Comparison of ENCODE assay signal across 15 mouse cellular contexts in genomic region chr4:111255499-111255898, GRCm38 (mm10).
A peak's percentile ranks its signal among the peaks of the same experiment; 100 is the strongest.
DNase-seq lines count a peak whose midpoint lies in the region; ATAC-seq and TF ChIP-seq lines count a peak whose summit lies in the region.
"Had no signal": no experiment of that assay in that cellular context is flagged by ENCODE, and none has a peak within 500 bp of the region (broad histone marks: within the 10 kb centered on the region; RNA-seq: fewer than 3 reads in every experiment).

No protein-coding gene starts in this region.

- H3K9ac ChIP-seq in hindbrain, embryonic 16.5 days (ENCODE audit: low read depth, low read length) = no peak overlapping the region
- no peak overlapping the region for H3K9ac ChIP-seq in hindbrain, embryonic 12.5 days
- no peak overlapping the region for H3K9ac ChIP-seq in midbrain, postnatal 0 days (replicated peaks; ENCODE audit: low read length, poor library complexity, severe bottlenecking)
- H3K9ac ChIP-seq: neural tube, embryonic 12.5 days had no signal

- 0 out of 2 replicates have a peak, but pooled peaks cover 7% of the 10 kb centered on the region for H3K4me1 ChIP-seq in hindbrain, embryonic 10.5 days (replicated peaks)
- H3K4me1 ChIP-seq in hindbrain, embryonic 16.5 days (ENCODE audit: control insufficient read depth, insufficient read depth, low read depth, low read length) = no peaks in the 10 kb centered on the region
- H3K4me1 ChIP-seq in hindbrain, embryonic 12.5 days = 0 out of 2 replicates have a peak, but pooled peaks cover 5% of the 10 kb centered on the region
- H3K4me1 ChIP-seq in midbrain, postnatal 0 days (ENCODE audit: insufficient read depth, low read length) = no peaks in the 10 kb centered on the region

- peak; percentile 33 for DNase-seq in hindbrain, embryonic 10.5 days (ENCODE audit: low spot score)
- peak; percentile 29 for DNase-seq in adrenal gland, postnatal 10 days
- peak; percentile 17 for DNase-seq in midbrain, postnatal 0 days (ENCODE audit: low spot score)
- DNase-seq in left cerebral cortex, adult 18-20 months (ENCODE audit: low spot score in 2 of 2) = no peak
- no peak for DNase-seq in left cerebral cortex, adult 8-10 months (ENCODE audit: low spot score in 2 of 2)
- no peak for DNase-seq in urinary bladder, postnatal 25 days (ENCODE audit: low spot score)
- DNase-seq: cerebellum, adult 11-12 months; kidney, adult 9 months; left cerebral cortex, postnatal 4 days; right cerebral cortex, adult 18-20 months had no signal

- H3K4me2 ChIP-seq in hindbrain, embryonic 16.5 days (ENCODE audit: low read length) = no peak overlapping the region
- no peak overlapping the region for H3K4me2 ChIP-seq in hindbrain, embryonic 12.5 days (replicated peaks)
- H3K4me2 ChIP-seq in midbrain, postnatal 0 days (ENCODE audit: low read depth, low read length, poor library complexity, severe bottlenecking) = no peak overlapping the region
- H3K4me2 ChIP-seq: heart, embryonic 11.5 days; neural tube, embryonic 12.5 days had no signal

- no peak for TF ChIP-seq CTCF in midbrain, postnatal 0 days (IDR thresholded peaks at IDR 0.05)

- no peaks in the 10 kb centered on the region for H3K36me3 ChIP-seq in hindbrain, embryonic 10.5 days
- H3K36me3 ChIP-seq in hindbrain, embryonic 16.5 days (ENCODE audit: control insufficient read depth, insufficient read depth, low read length) = no peaks in the 10 kb centered on the region
- H3K36me3 ChIP-seq in hindbrain, embryonic 12.5 days = no peaks in the 10 kb centered on the region
- no peaks in the 10 kb centered on the region for H3K36me3 ChIP-seq in midbrain, postnatal 0 days (ENCODE audit: insufficient read depth, low read length)
- H3K36me3 ChIP-seq: G1E; neural tube, embryonic 12.5 days had no signal

- H3K9me3 ChIP-seq in hindbrain, embryonic 10.5 days = no peaks in the 10 kb centered on the region
- no peaks in the 10 kb centered on the region for H3K9me3 ChIP-seq in hindbrain, embryonic 16.5 days (ENCODE audit: control insufficient read depth, low read length)
- no peaks in the 10 kb centered on the region for H3K9me3 ChIP-seq in hindbrain, embryonic 12.5 days (replicated peaks)
- no peaks in the 10 kb centered on the region for H3K9me3 ChIP-seq in midbrain, postnatal 0 days (ENCODE audit: low read length)
- H3K9me3 ChIP-seq: G1E; neural tube, embryonic 12.5 days had no signal

- ATAC-seq in hindbrain, embryonic 16.5 days = no peak
- ATAC-seq in hindbrain, embryonic 12.5 days (ENCODE audit: low FRiP score) = peak; percentile 28; the same call in 1 of the 2 replicates
- ATAC-seq in midbrain, postnatal 0 days (ENCODE audit: low FRiP score) = no peak

- H3K27ac ChIP-seq in hindbrain, embryonic 10.5 days = peak overlapping the region; percentile 53; the same call in 1 of the 2 replicates
- H3K27ac ChIP-seq in hindbrain, embryonic 16.5 days (ENCODE audit: low read depth, low read length) = no peak overlapping the region
- H3K27ac ChIP-seq in hindbrain, embryonic 12.5 days = no peak overlapping the region
- H3K27ac ChIP-seq in midbrain, postnatal 0 days (ENCODE audit: low read depth, low read length) = no peak overlapping the region
- H3K27ac ChIP-seq: neural tube, embryonic 12.5 days had no signal

- H3K4me3 ChIP-seq in hindbrain, embryonic 10.5 days = no peak overlapping the region
- H3K4me3 ChIP-seq in hindbrain, embryonic 16.5 days (ENCODE audit: low read length) = no peak overlapping the region
- H3K4me3 ChIP-seq in hindbrain, embryonic 12.5 days = no peak overlapping the region
- no peak overlapping the region for H3K4me3 ChIP-seq in midbrain, postnatal 0 days (ENCODE audit: low read depth, low read length)
- H3K4me3 ChIP-seq: neural tube, embryonic 12.5 days had no signal

- no peaks in the 10 kb centered on the region for H3K27me3 ChIP-seq in hindbrain, embryonic 10.5 days (ENCODE audit: insufficient read depth, poor library complexity, severe bottlenecking)
- no peaks in the 10 kb centered on the region for H3K27me3 ChIP-seq in hindbrain, embryonic 16.5 days (replicated peaks; ENCODE audit: control insufficient read depth, insufficient read depth, low read length)
- H3K27me3 ChIP-seq in hindbrain, embryonic 12.5 days = no peaks in the 10 kb centered on the region
- no peaks in the 10 kb centered on the region for H3K27me3 ChIP-seq in midbrain, postnatal 0 days (ENCODE audit: insufficient read depth, low read length)
- H3K27me3 ChIP-seq: neural tube, embryonic 12.5 days had no signal

- 45% methylated on average over 4 of the region's 4 CpGs for WGBS in hindbrain, embryonic 10.5 days
- 23% methylated on average over 4 of the region's 4 CpGs for WGBS in hindbrain, embryonic 16.5 days
- 27% methylated on average over 4 of the region's 4 CpGs for WGBS in hindbrain, embryonic 12.5 days
- WGBS in midbrain, postnatal 0 days = 25% methylated on average over 4 of the region's 4 CpGs

Comparison
In these comparisons a context has a peak if more than half of its experiments do, and no peak if none do; other contexts are left out.
1. DNase-seq: peak in hindbrain, embryonic 10.5 days (single experiment), adrenal gland, postnatal 10 days (single experiment) and midbrain, postnatal 0 days (single experiment); none in left cerebral cortex, adult 18-20 months (0 of 2), left cerebral cortex, adult 8-10 months (0 of 2) and urinary bladder, postnatal 25 days (single experiment).